Mouse (Mus musculus) left cerebral cortex, adult 18-20 months (tissue): ENCODE measurements around the gene Zscan20. TPM values are rescaled to one million over a fixed set of nuclear protein-coding genes. Genes with fewer than 3 reads are reported as not detected.

Experiments
- total RNA-seq, 2 experiments: library from RNA; stranded (reverse); gene quantifications; 2 replicates each; pipeline ENCODE4 v1.2.3; 2021

Zscan20 gene
- total RNA-seq, 2 experiments from 2014 or later = 7.9 to 8.3 TPM

Other genes with a start within 250 kb of the Zscan20 start
- 1 to 10 TPM; 1.5 to 1.7 TPM for gene Tlr12, start 8.5 kb upstream of the Zscan20 start, total RNA-seq
- 10 to 100 TPM; 89.1 to 89.2 TPM for gene Phc2, start 44.6 kb upstream of the Zscan20 start, total RNA-seq
- gene A3galt2, start 145.3 kb upstream of the Zscan20 start, total RNA-seq = under 1 TPM; 0.28 to 0.37 TPM
- 10 to 100 TPM; 23.6 to 27.3 TPM for gene Zfp362, start 195.9 kb upstream of the Zscan20 start, total RNA-seq